Mouse (Mus musculus) CH12.LX (cell line): Measurements from ENCODE around the gene H2-DMa. TPM values are rescaled to one million over a fixed set of nuclear protein-coding genes. Genes with fewer than 3 reads are reported as not detected.

ENCODE experiments used
- DNase-seq: peaks from one replicate; pipeline ENCODE4 v3.0.0-alpha.2; 2013; ENCODE audit errors: extremely low read depth
- H3K27ac ChIP-seq: 2 replicates; pipeline ENCODE4 v1.5.1; 2012; ENCODE audit warnings: low read depth, mild to moderate bottlenecking, control low read depth, moderate library complexity; ENCODE audit not compliant: insufficient read depth
- H3K27me3 ChIP-seq: replicated peaks from 2 replicates; pipeline ENCODE3; 2012; ENCODE audit warnings: inconsistent platforms
- H3K36me3 ChIP-seq, 2 experiments: replicated peaks in 1 of 2; 2 replicates each; pipeline versions ENCODE3 to v1.6.1; 2012; ENCODE audit warnings: inconsistent platforms in 1 of 2, low read length in 1 of 2, mild to moderate bottlenecking in 1 of 2, mixed read lengths in 1 of 2, moderate library complexity in 1 of 2; ENCODE audit not compliant: control insufficient read depth in 1 of 2, insufficient read depth in 1 of 2
- H3K4me1 ChIP-seq, 2 experiments: 2 replicates each; pipeline ENCODE4 v1.6.1; 2012; ENCODE audit warnings: inconsistent platforms in 1 of 2, moderate library complexity in 1 of 2; ENCODE audit not compliant: insufficient read depth in 2 of 2, control insufficient read depth in 1 of 2
- H3K4me2 ChIP-seq: 2 replicates; pipeline ENCODE4 v1.6.1; 2012; ENCODE audit warnings: low read depth, mild to moderate bottlenecking, control low read depth; ENCODE audit not compliant: poor library complexity, insufficient read depth, severe bottlenecking
- H3K4me3 ChIP-seq, 3 experiments: fragments of 150-350 bp in 1 of 3; sonication (generic) in 1 of 3; replicated peaks in 1 of 3; 2 replicates each; pipeline versions ENCODE3 to v1.5.1; 2011 to 2012; ENCODE audit warnings: low read depth in 2 of 3, low read length in 2 of 3, mild to moderate bottlenecking in 2 of 3, moderate library complexity in 2 of 3, control low read depth in 1 of 3, improper control_type of control experiment in 1 of 3, inconsistent platforms in 1 of 3, mixed read lengths in 1 of 3; ENCODE audit not compliant: poor library complexity in 1 of 3
- H3K79me2 ChIP-seq: replicated peaks from 2 replicates; pipeline ENCODE4 v1.6.1; 2012; ENCODE audit warnings: mild to moderate bottlenecking, moderate library complexity; ENCODE audit not compliant: control insufficient read depth, poor library complexity, insufficient read depth, severe bottlenecking; ENCODE audit errors: extremely low read depth
- H3K9ac ChIP-seq: 2 replicates; pipeline ENCODE4 v1.6.1; 2012; ENCODE audit warnings: low read depth, mild to moderate bottlenecking, control low read depth, moderate library complexity; ENCODE audit not compliant: insufficient read depth
- H3K9me3 ChIP-seq: replicated peaks from 2 replicates; pipeline ENCODE3; 2012; ENCODE audit warnings: low read length, inconsistent platforms, mixed read lengths
- CHD1 ChIP-seq: IDR thresholded peaks from 2 replicates; pipeline ENCODE4 v1.6.1; 2012; ENCODE audit warnings: low read depth, low read length, improper control_type of control experiment, inconsistent platforms
- CTCF ChIP-seq, 2 experiments: IDR thresholded peaks in 1 of 2; conservative IDR thresholded peaks in 1 of 2; 2 replicates each; pipeline ENCODE4 v1.5.1; 2011 to 2012; ENCODE audit warnings: low read depth in 2 of 2, low read length in 2 of 2, improper control_type of control experiment in 1 of 2, inconsistent platforms in 1 of 2, mild to moderate bottlenecking in 1 of 2, moderate library complexity in 1 of 2
- E2F4 ChIP-seq: IDR thresholded peaks from 2 replicates; pipeline ENCODE4 v1.6.1; 2011; ENCODE audit warnings: low read depth, low read length, improper control_type of control experiment; ENCODE audit not compliant: insufficient replicate concordance
- ELF1 ChIP-seq: IDR thresholded peaks from 2 replicates; pipeline ENCODE4 v1.6.1; 2014; ENCODE audit warnings: low read depth, mild to moderate bottlenecking, inconsistent platforms, low read length, improper control_type of control experiment
- EP300 ChIP-seq: IDR thresholded peaks from 2 replicates; pipeline ENCODE4 v1.6.1; 2011; ENCODE audit warnings: low read length, improper control_type of control experiment
- ETS1 ChIP-seq: conservative IDR thresholded peaks from 2 replicates; pipeline ENCODE4 v1.6.1; 2012; ENCODE audit warnings: low read depth, mild to moderate bottlenecking, inconsistent platforms, low read length, improper control_type of control experiment, moderate library complexity
- JUN ChIP-seq: IDR thresholded peaks from 2 replicates; pipeline ENCODE4 v1.6.1; 2011; ENCODE audit warnings: low read depth, mild to moderate bottlenecking, low read length, improper control_type of control experiment, moderate library complexity; ENCODE audit not compliant: insufficient read depth
- MAFK ChIP-seq: IDR thresholded peaks from 2 replicates; pipeline ENCODE4 v1.6.1; 2011; ENCODE audit warnings: low read length, improper control_type of control experiment; ENCODE audit not compliant: insufficient replicate concordance
- MAZ ChIP-seq: IDR thresholded peaks from 2 replicates; pipeline ENCODE4 v1.6.1; 2012; ENCODE audit warnings: low read depth, mild to moderate bottlenecking, inconsistent platforms, low read length, improper control_type of control experiment, moderate library complexity
- MEF2A ChIP-seq: IDR thresholded peaks from 2 replicates; pipeline ENCODE4 v1.6.1; 2014; ENCODE audit warnings: low read depth, mild to moderate bottlenecking, inconsistent platforms, low read length, improper control_type of control experiment, borderline replicate concordance
- MXI1 ChIP-seq: IDR thresholded peaks from 2 replicates; pipeline ENCODE4 v1.6.1; 2011; ENCODE audit warnings: mild to moderate bottlenecking, low read depth, low read length, improper control_type of control experiment
- NELFE ChIP-seq: IDR thresholded peaks from 2 replicates; pipeline ENCODE4 v1.6.1; 2011; ENCODE audit warnings: low read depth, low read length, improper control_type of control experiment
- NRF1 ChIP-seq: IDR thresholded peaks from 2 replicates; pipeline ENCODE4 v1.6.1; 2014; ENCODE audit warnings: low read depth, mild to moderate bottlenecking, inconsistent platforms, low read length, improper control_type of control experiment, moderate library complexity
- PAX5 ChIP-seq: IDR thresholded peaks from 2 replicates; pipeline ENCODE4 v1.6.1; 2012; ENCODE audit warnings: low read length, inconsistent platforms, mixed read lengths
- RAD21 ChIP-seq: IDR thresholded peaks from 2 replicates; pipeline ENCODE4 v1.6.1; 2011; ENCODE audit warnings: low read depth, mild to moderate bottlenecking, low read length, improper control_type of control experiment, moderate library complexity
- RCOR1 ChIP-seq: conservative IDR thresholded peaks from 2 replicates; pipeline ENCODE4 v1.6.1; 2012; ENCODE audit warnings: low read depth, mild to moderate bottlenecking, inconsistent platforms, low read length, improper control_type of control experiment
- SIN3A ChIP-seq: IDR thresholded peaks from 2 replicates; pipeline ENCODE4 v1.6.1; 2012; ENCODE audit warnings: low read length, improper control_type of control experiment, inconsistent platforms
- SMC3 ChIP-seq: IDR thresholded peaks from 2 replicates; pipeline ENCODE4 v1.6.1; 2011; ENCODE audit warnings: low read depth, low read length, improper control_type of control experiment
- TCF12 ChIP-seq: IDR thresholded peaks from 2 replicates; pipeline ENCODE4 v1.6.1; 2014; ENCODE audit warnings: low read depth, mild to moderate bottlenecking, inconsistent platforms, low read length, improper control_type of control experiment
- UBTF ChIP-seq: IDR thresholded peaks from 2 replicates; pipeline ENCODE4 v1.6.1; 2012; ENCODE audit warnings: low read depth, mild to moderate bottlenecking, inconsistent platforms, low read length, improper control_type of control experiment, moderate library complexity
- USF2 ChIP-seq: conservative IDR thresholded peaks from 2 replicates; pipeline ENCODE4 v1.6.1; 2011; ENCODE audit warnings: low read depth, low read length, improper control_type of control experiment
- ZC3H11A ChIP-seq: IDR thresholded peaks from 2 replicates; pipeline ENCODE4 v1.6.1; 2012; ENCODE audit warnings: low read depth, mild to moderate bottlenecking, inconsistent platforms, low read length, improper control_type of control experiment
- ZMIZ1 ChIP-seq: IDR thresholded peaks from 2 replicates; pipeline ENCODE4 v1.6.1; 2012; ENCODE audit warnings: low read depth, mild to moderate bottlenecking, inconsistent platforms, low read length, improper control_type of control experiment
- ZNF384 ChIP-seq: IDR thresholded peaks from 2 replicates; pipeline ENCODE4 v1.6.1; 2012; ENCODE audit warnings: low read depth, low read length, improper control_type of control experiment, inconsistent platforms
- dilution Hi-C: fragments of 300-500 bp; cut with MboI; formaldehyde crosslinking; loops from 2 replicates; pipeline ENCODE4 v1.14.3; 2020; ENCODE audit warnings: low sequenced_read_pairs; ENCODE audit not compliant: extremely low pct_unique_long_range_greater_than_20kb, extremely low pct_ligation_motif_present
- in situ Hi-C: fragments of 300-500 bp; cut with MboI; formaldehyde crosslinking; loops from 3 replicates; pipeline ENCODE4 v1.14.3; 2019; ENCODE audit warnings: low sequenced_read_pairs, low pct_ligation_motif_present, low pct_unique_long_range_greater_than_20kb, mixed read lengths
- polyA plus RNA-seq: library from polyadenylated mRNA; unstranded; fragments of >175 nt; gene quantifications from 2 replicates; pipeline ENCODE4 v1.2.1, GENCODE M21; 2012; ENCODE audit warnings: low read depth; ENCODE audit not compliant: insufficient read length
- total RNA-seq, 2 experiments: library from RNA; depleted of rRNA; stranded (reverse); fragments of 300-350 nt in 1 of 2; fragments of >200 nt in 1 of 2; gene quantifications; 2 replicates each; pipeline ENCODE4 v1.2.3; 2012 to 2014

H2-DMa gene
- total and polyA plus RNA-seq, 3 experiments, result 67.7 to 119 (median 112) TPM

- Histone ChIP-seq H3K27ac (no peak overlapping the region), H3K4me3 (no peak overlapping the region), H3K4me1 (peaks cover 3 to 15% of the 10 kb centered on the region in 2 experiments), H3K27me3 (no peaks in the 10 kb centered on the region), H3K9ac (no peak overlapping the region), H3K36me3 (peaks cover 0 to 2% of the 10 kb centered on the region in 2 experiments), H3K9me3 (peaks cover 15% of the 10 kb centered on the region), H3K79me2 (no peaks in the 10 kb centered on the region; the same call in 1 of the 2 replicates), H3K4me2 (no peak overlapping the region)
- DNase-seq, result peak; percentile 69
- dilution Hi-C loops (no loop called here), in situ Hi-C loops (no loop called here)
- TF ChIP-seq ZNF384 (no peak), RCOR1 (no peak), SMC3 (peak; percentile 86), RAD21 (peak; percentile 83), ZMIZ1 (no peak), CTCF (conservative IDR thresholded peaks at IDR 0.05 in 1 of 2, IDR thresholded peaks at IDR 0.05 in 1 of 2; ENCODE audit: low read depth in 2 of 2, low read length in 2 of 2) (peak in 1 of 2 experiments; percentile 87; a peak in 3 of 4 replicates), ZC3H11A (peak; percentile 70), MAZ (0 out of 2 replicates have a peak, but pooled peaks have one; percentile 35)
These were observed 49.9 kb downstream of the H2-DMa start for GRCm38 (mm10) chr17:34169279-34169678.

GRCm38 (mm10) chr17:34170487-34170876 is 51.1 kb downstream of the H2-DMa start:
- Histone ChIP-seq H3K79me2 (no peaks in the 10 kb centered on the region), H3K9ac (no peak overlapping the region), H3K36me3 (peaks cover 0 to 2% of the 10 kb centered on the region in 2 experiments), H3K4me2 (no peak overlapping the region), H3K4me3 (no peak overlapping the region), H3K27me3 (no peaks in the 10 kb centered on the region), H3K4me1 (peaks cover 6 to 19% of the 10 kb centered on the region in 2 experiments), H3K9me3 (peaks cover 13% of the 10 kb centered on the region), H3K27ac (no peak overlapping the region)
- dilution Hi-C loops, result no loop called here
- in situ Hi-C loops, result no loop called here
- TF ChIP-seq ELF1, result no peak
- TF ChIP-seq NRF1, result no peak
- no peak for TF ChIP-seq EP300
- TF ChIP-seq RCOR1, result no peak
- TF ChIP-seq USF2, result no peak
- no peak for TF ChIP-seq JUN
- TF ChIP-seq CHD1, result no peak
- TF ChIP-seq MAFK, result no peak
- TF ChIP-seq E2F4, result no peak
- no peak for TF ChIP-seq ZNF384
- TF ChIP-seq SIN3A, result no peak
- no peak for TF ChIP-seq MEF2A
- TF ChIP-seq NELFE, result no peak
- TF ChIP-seq UBTF, result no peak
- no peak for TF ChIP-seq MXI1
- TF ChIP-seq ETS1, result no peak
- no peak for TF ChIP-seq PAX5
- TF ChIP-seq SMC3, result no peak
- TF ChIP-seq TCF12, result no peak
- DNase-seq, result no peak
